Mouse (Mus musculus) liver, embryonic 14.5 days (tissue): ENCODE measurements around the gene Msantd2. TPM values are rescaled to one million over a fixed set of nuclear protein-coding genes. Genes with fewer than 3 reads are reported as not detected.
A peak's percentile ranks its signal among the peaks of the same experiment; 100 is the strongest.

ENCODE experiments used
- ATAC-seq: fragments of 200-750 bp; cut with Nextera tagmentation; 2 replicates; pipeline ENCODE4 v1.8.0; 2017; ENCODE audit warnings: moderate number of reproducible peaks, mild to moderate bottlenecking, moderate library complexity; ENCODE audit not compliant: insufficient read depth
- DNase-seq, 3 experiments: peaks; one replicate each; pipeline ENCODE4 v3.0.0-alpha.2; 2012 to 2013; ENCODE audit warnings: low read depth in 3 of 3, low spot score in 3 of 3
- H3K27ac ChIP-seq: fragments of 300-500 bp; sonication (generic); 2 replicates; pipeline ENCODE4 v1.5.1; 2014; ENCODE audit warnings: moderate library complexity, mild to moderate bottlenecking, control low read depth, inconsistent platforms
- H3K27me3 ChIP-seq: fragments of 300-500 bp; sonication (generic); 2 replicates; pipeline ENCODE4 v1.6.1; 2014; ENCODE audit warnings: mild to moderate bottlenecking, low read length, moderate library complexity; ENCODE audit not compliant: control insufficient read depth, insufficient read depth
- H3K36me3 ChIP-seq: fragments of 300-500 bp; sonication (generic); replicated peaks from 2 replicates; pipeline ENCODE4 v1.6.1; 2014; ENCODE audit warnings: low read depth; ENCODE audit not compliant: control insufficient read depth, insufficient read depth
- H3K4me1 ChIP-seq, 2 experiments: fragments of 200-500 bp in 1 of 2; fragments of 300-500 bp in 1 of 2; sonication (generic) in 1 of 2; replicated peaks; 2 replicates each; pipeline ENCODE4 v1.6.1; 2012 to 2014; ENCODE audit warnings: antibody characterized with exemption in 1 of 2, inconsistent platforms in 1 of 2, low read length in 1 of 2; ENCODE audit not compliant: control insufficient read depth in 2 of 2, insufficient read depth in 2 of 2
- H3K4me2 ChIP-seq: fragments of 300-500 bp; sonication (generic); 2 replicates; pipeline ENCODE4 v1.6.1; 2014; ENCODE audit warnings: low read depth, mild to moderate bottlenecking, control low read depth, moderate library complexity
- H3K4me3 ChIP-seq, 2 experiments: fragments of 200-500 bp in 1 of 2; fragments of 300-500 bp in 1 of 2; sonication (generic) in 1 of 2; 2 replicates each; pipeline ENCODE4 v1.5.1; 2012 to 2014; ENCODE audit warnings: low read depth in 2 of 2, low read length in 2 of 2, mild to moderate bottlenecking in 2 of 2, control low read depth in 1 of 2, inconsistent platforms in 1 of 2, moderate library complexity in 1 of 2; ENCODE audit not compliant: insufficient read depth in 1 of 2
- H3K9ac ChIP-seq: fragments of 300-500 bp; sonication (generic); replicated peaks from 2 replicates; pipeline ENCODE4 v1.6.1; 2014; ENCODE audit warnings: mild to moderate bottlenecking, control low read depth, moderate library complexity
- H3K9me3 ChIP-seq: fragments of 300-500 bp; sonication (generic); 2 replicates; pipeline ENCODE4 v1.6.1; 2016; ENCODE audit warnings: low read length, mixed read lengths; ENCODE audit not compliant: control insufficient read depth
- CTCF ChIP-seq: IDR thresholded peaks from 2 replicates; pipeline ENCODE4 v1.5.1; 2016; ENCODE audit warnings: antibody characterized with exemption, low read depth, control low read depth
- EP300 ChIP-seq: IDR thresholded peaks from 2 replicates; pipeline ENCODE4 v1.6.1; 2016; ENCODE audit warnings: antibody characterized with exemption, low read depth
- WGBS: fragments of 180-500 bp; shearing (Covaris S2); extraction: QIAGEN DNeasy Blood & Tissue Kit; methylation state at CpG from one replicate; pipeline ENCODE4 v1.1.7; 2014; ENCODE audit not compliant: insufficient replicate concordance; 5-methylcytosine and 5-hydroxymethylcytosine counted together
- polyA plus RNA-seq, 2 experiments: library from polyadenylated mRNA; depleted of rRNA in 1 of 2; stranded (reverse) in 1 of 2; unstranded in 1 of 2; fragments of >200 nt; fragmentation: Nextera tagmentation in 1 of 2; extraction: Ambion mirVana in 1 of 2; gene quantifications; 2 replicates each; pipeline versions ENCODE4 v1.2.1 to v1.2.3; 2012 to 2014

Msantd2 gene
- polyA plus RNA-seq, 2 experiments: 3.8 to 9.3 TPM

GRCm38 (mm10) chr9:37460961-37461340 is 28.2 kb upstream of the Msantd2 start:
- Histone ChIP-seq H3K4me3 (no peak overlapping the region), H3K4me2 (no peak overlapping the region), H3K36me3 (no peaks in the 10 kb centered on the region), H3K27me3 (peaks cover 66% of the 10 kb centered on the region), H3K9ac (no peak overlapping the region), H3K27ac (no peak overlapping the region), H3K4me1 (no peaks in the 10 kb centered on the region), H3K9me3 (no peaks in the 10 kb centered on the region)
- ATAC-seq (no peak), DNase-seq (no peak)
- TF ChIP-seq CTCF (no peak), EP300 (no peak)
- 9% methylated on average over 5 of the region's 5 CpGs for WGBS

GRCm38 (mm10) chr9:37461571-37461970 is 27.5 kb upstream of the Msantd2 start:
- Histone ChIP-seq H3K27me3 (peaks cover 59% of the 10 kb centered on the region), H3K4me2 (no peak overlapping the region), H3K27ac (no peak overlapping the region), H3K9ac (no peak overlapping the region), H3K4me3 (no peak overlapping the region), H3K36me3 (no peaks in the 10 kb centered on the region), H3K9me3 (no peaks in the 10 kb centered on the region), H3K4me1 (no peaks in the 10 kb centered on the region)
- DNase-seq (no peak), ATAC-seq (no peak)
- WGBS: 12% methylated on average over 3 of the region's 3 CpGs
- TF ChIP-seq CTCF (no peak), EP300 (no peak)

GRCm38 (mm10) chr9:37462764-37463163 is 26.4 kb upstream of the Msantd2 start:
- Histone ChIP-seq H3K27me3 (peaks cover 48% of the 10 kb centered on the region), H3K27ac (no peak overlapping the region), H3K4me3 (no peak overlapping the region), H3K36me3 (no peaks in the 10 kb centered on the region), H3K9me3 (no peaks in the 10 kb centered on the region), H3K4me1 (no peaks in the 10 kb centered on the region), H3K4me2 (no peak overlapping the region), H3K9ac (no peak overlapping the region)
- TF ChIP-seq EP300: no peak
- TF ChIP-seq CTCF: peak; percentile 52
- no peak for ATAC-seq
- WGBS: 19% methylated on average over 7 of the region's 7 CpGs
- peak in 2 of 3 experiments; percentile 10 to 17 for DNase-seq

GRCm38 (mm10) chr9:37473611-37474125 is 15.5 kb upstream of the Msantd2 start:
- no peak overlapping the region for H3K27ac ChIP-seq
- no peaks in the 10 kb centered on the region for H3K27me3 ChIP-seq
- ATAC-seq (no peak), DNase-seq (no peak)
- no peak for TF ChIP-seq CTCF
- TF ChIP-seq EP300: no peak
- 57% methylated on average over 3 of the region's 3 CpGs for WGBS
- 0 out of 4 replicates have a peak, but pooled peaks cover 0 to 3% of the 10 kb centered on the region in 2 experiments for H3K4me1 ChIP-seq
- H3K9ac ChIP-seq: no peak overlapping the region
- H3K4me2 ChIP-seq: no peak overlapping the region
- H3K36me3 ChIP-seq: no peaks in the 10 kb centered on the region
- H3K9me3 ChIP-seq: no peaks in the 10 kb centered on the region
- no peak overlapping the region for H3K4me3 ChIP-seq

GRCm38 (mm10) chr9:37474923-37475322 is 14.2 kb upstream of the Msantd2 start:
- no peak overlapping the region for H3K4me3 ChIP-seq
- H3K36me3 ChIP-seq: no peaks in the 10 kb centered on the region
- no peak for TF ChIP-seq CTCF
- TF ChIP-seq EP300: no peak
- no peak overlapping the region for H3K27ac ChIP-seq
- ATAC-seq: no peak
- H3K4me1 ChIP-seq: 0 out of 4 replicates have a peak, but pooled peaks cover 0 to 3% of the 10 kb centered on the region in 2 experiments
- 61% methylated on average over 7 of the region's 7 CpGs for WGBS
- no peaks in the 10 kb centered on the region for H3K27me3 ChIP-seq
- no peak overlapping the region for H3K9ac ChIP-seq
- no peaks in the 10 kb centered on the region for H3K9me3 ChIP-seq
- DNase-seq: no peak
- H3K4me2 ChIP-seq: no peak overlapping the region
